Comparison of ENCODE assay signal across 8 mouse cellular contexts in the genomic region with DNA sequence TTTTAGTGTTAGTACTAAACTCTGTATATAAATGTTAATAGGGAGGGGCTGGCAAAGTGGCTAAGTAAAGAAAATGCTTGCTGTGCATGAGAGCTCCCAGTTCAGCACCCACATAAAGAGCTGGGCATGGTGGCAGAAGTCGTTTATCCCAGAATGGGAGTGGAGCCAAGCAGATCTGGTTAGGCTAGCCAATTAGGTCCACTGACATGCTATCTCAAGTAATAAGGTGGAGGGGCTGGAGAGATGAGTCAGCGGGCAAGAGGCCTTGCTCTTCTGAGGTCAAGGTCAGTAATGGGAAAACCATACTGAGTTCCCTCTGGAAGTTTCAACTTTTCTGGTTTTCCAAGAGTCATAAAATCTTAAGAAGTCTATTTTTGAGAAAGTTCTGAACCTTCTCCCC. TPM values are rescaled to one million over a fixed set of nuclear protein-coding genes. Genes with fewer than 3 reads are reported as not detected.
DNase-seq lines count a peak whose midpoint lies in the region; ATAC-seq and TF ChIP-seq lines count a peak whose summit lies in the region.

No protein-coding gene starts in this region.

- no peak overlapping the region for H3ac ChIP-seq in C2C12 (ENCODE audit: control insufficient read depth, insufficient read length, low read depth)

- ATAC-seq in forebrain, embryonic 13.5 days = no peak
- ATAC-seq in limb, embryonic 14.5 days (ENCODE audit: low FRiP score, low read depth) = no peak
- no peak for ATAC-seq in stomach, embryonic 16.5 days (ENCODE audit: insufficient read depth, low FRiP score)

- H3K79me2 ChIP-seq in C2C12 (ENCODE audit: control insufficient read depth, insufficient read depth) = peaks cover 88% of the 10 kb centered on the region

- WGBS in forebrain, embryonic 13.5 days = 69% methylated on average over 2 of the region's 2 CpGs
- 88% methylated on average over 2 of the region's 2 CpGs for WGBS in limb, embryonic 14.5 days
- 71% methylated on average over 2 of the region's 2 CpGs for WGBS in stomach, embryonic 16.5 days

- H3K36me3 ChIP-seq in C2C12 (ENCODE audit: control insufficient read depth, insufficient read depth) = peaks cover 52% of the 10 kb centered on the region
- H3K36me3 ChIP-seq in forebrain, embryonic 13.5 days (ENCODE audit: poor library complexity, severe bottlenecking) = peaks cover 40% of the 10 kb centered on the region
- peaks cover 38% of the 10 kb centered on the region for H3K36me3 ChIP-seq in limb, embryonic 14.5 days (ENCODE audit: control insufficient read depth, insufficient read depth, low read length)
- H3K36me3 ChIP-seq in stomach, embryonic 16.5 days (ENCODE audit: control insufficient read depth, insufficient read depth, low read length) = peaks cover 21% of the 10 kb centered on the region

- H3K79me3 ChIP-seq in C2C12 (ENCODE audit: low read depth) = peaks cover 57% of the 10 kb centered on the region

- TF ChIP-seq POLR2A in limb, embryonic 14.5 days (IDR thresholded peaks at IDR 0.05; ENCODE audit: borderline replicate concordance, extremely low read depth, insufficient read depth, insufficient read length) = no peak

- TF ChIP-seq CTCF in C2C12 (IDR thresholded peaks at IDR 0.05; ENCODE audit: control insufficient read depth, insufficient read depth, insufficient read length) = no peak

- no peaks in the 10 kb centered on the region for H3K9me3 ChIP-seq in forebrain, embryonic 13.5 days (replicated peaks)
- peaks cover 8% of the 10 kb centered on the region for H3K9me3 ChIP-seq in limb, embryonic 14.5 days (ENCODE audit: control insufficient read depth, low read length)
- H3K9me3 ChIP-seq in stomach, embryonic 16.5 days (replicated peaks; ENCODE audit: control insufficient read depth, low read length) = no peaks in the 10 kb centered on the region; the same call in 1 of the 2 replicates

- peaks cover 34% of the 10 kb centered on the region for H3K4me1 ChIP-seq in forebrain, embryonic 13.5 days
- peaks cover 20% of the 10 kb centered on the region for H3K4me1 ChIP-seq in limb, embryonic 14.5 days (ENCODE audit: control insufficient read depth, insufficient read depth, low read length)
- H3K4me1 ChIP-seq in stomach, embryonic 16.5 days (ENCODE audit: control insufficient read depth, insufficient read depth, low read length) = peaks cover 13% of the 10 kb centered on the region

- no peak overlapping the region for H3K27ac ChIP-seq in forebrain, embryonic 13.5 days
- no peak overlapping the region for H3K27ac ChIP-seq in limb, embryonic 14.5 days (replicated peaks; ENCODE audit: low read depth, low read length)
- peak overlapping the region; percentile 2; the same call in 1 of the 2 replicates for H3K27ac ChIP-seq in stomach, embryonic 16.5 days (ENCODE audit: low read length)

- peak overlapping the region; percentile 80 for H3K4me3 ChIP-seq in C2C12 (ENCODE audit: insufficient read depth, poor library complexity, severe bottlenecking)
- H3K4me3 ChIP-seq in forebrain, embryonic 13.5 days = peak overlapping the region; percentile 91
- H3K4me3 ChIP-seq in limb, embryonic 14.5 days (replicated peaks; ENCODE audit: low read length) = peak overlapping the region; percentile 96
- H3K4me3 ChIP-seq in stomach, embryonic 16.5 days (replicated peaks; ENCODE audit: low read length) = peak overlapping the region; percentile 69

- peak overlapping the region; percentile 93 for H3K4me2 ChIP-seq in forebrain, embryonic 13.5 days
- peak overlapping the region; percentile 66 for H3K4me2 ChIP-seq in limb, embryonic 14.5 days (replicated peaks; ENCODE audit: low read depth, low read length, severe bottlenecking)
- peak overlapping the region; percentile 87 for H3K4me2 ChIP-seq in stomach, embryonic 16.5 days (ENCODE audit: low read depth, low read length)

- DNase-seq in cerebellum, adult 9-10 months = peak; percentile 42
- no peak for DNase-seq in cerebellum, postnatal 25 days
- no peak for DNase-seq in limb, embryonic 14.5 days (ENCODE audit: low spot score)
- no peak for DNase-seq in spleen, adult 12 weeks (ENCODE audit: low spot score)
- DNase-seq in ovary, postnatal 14 days (ENCODE audit: low spot score) = no peak

- H3K27me3 ChIP-seq in C2C12 (ENCODE audit: control insufficient read depth, insufficient read depth, insufficient read length) = no peaks in the 10 kb centered on the region
- no peaks in the 10 kb centered on the region for H3K27me3 ChIP-seq in forebrain, embryonic 13.5 days
- H3K27me3 ChIP-seq in limb, embryonic 14.5 days (ENCODE audit: control insufficient read depth, insufficient read depth, low read length) = no peaks in the 10 kb centered on the region
- H3K27me3 ChIP-seq in stomach, embryonic 16.5 days (ENCODE audit: control insufficient read depth, insufficient read depth, low read length) = no peaks in the 10 kb centered on the region

- H3K9ac ChIP-seq in forebrain, embryonic 13.5 days = peak overlapping the region; percentile 93
- H3K9ac ChIP-seq in limb, embryonic 14.5 days (ENCODE audit: low read depth, low read length, severe bottlenecking) = peak overlapping the region; percentile 90
- H3K9ac ChIP-seq in stomach, embryonic 16.5 days (ENCODE audit: low read length) = peak overlapping the region; percentile 82

TF ChIP-seq in C2C12, 6 proteins besides CTCF, POLR2A, EP300 and RAD21:
- TF ChIP-seq FOSL1 (IDR thresholded peaks at IDR 0.05; ENCODE audit: insufficient read depth, low read length, poor library complexity, severe bottlenecking) = no peak
- no peak for TF ChIP-seq MAX (IDR thresholded peaks at IDR 0.05)
- no peak for TF ChIP-seq CEBPB (IDR thresholded peaks at IDR 0.05; ENCODE audit: low read depth)
- TF ChIP-seq USF1 (IDR thresholded peaks at IDR 0.05; ENCODE audit: low read depth) = no peak
- TF ChIP-seq MYOG (IDR thresholded peaks at IDR 0.05; ENCODE audit: control insufficient read depth, extremely low read depth, insufficient read length) = no peak
- no peak for TF ChIP-seq MYOD1 (IDR thresholded peaks at IDR 0.05; ENCODE audit: control insufficient read depth, insufficient read length, low read depth)

RNA-seq across cellular contexts. Expression of gene Coa5, which starts 1.0 kb away (rescaled TPM):
- 33.9 TPM for polyA plus RNA-seq in C2C12 (2012; fragmentation: generic; extraction: Trizol)
- polyA plus RNA-seq in forebrain, embryonic 13.5 days (2015; fragmentation: Nextera tagmentation; extraction: Ambion mirVana) = 44.2 and 50.4 TPM in 2 replicates
- 42.9 and 52.2 TPM in 2 replicates for polyA plus RNA-seq in limb, embryonic 14.5 days (2012; rRNA removed)
- 50.9 and 52.3 TPM in 2 replicates for polyA plus RNA-seq in limb, embryonic 14.5 days (2014; fragmentation: Nextera tagmentation; extraction: Ambion mirVana)
- 47.7 and 52.3 TPM in 2 replicates for polyA plus RNA-seq in stomach, embryonic 16.5 days (2015; fragmentation: Nextera tagmentation; extraction: Ambion mirVana)

RNA-seq across cellular contexts. Expression of gene Unc50, which starts 1.0 kb away (rescaled TPM):
- 38.5 TPM for polyA plus RNA-seq in C2C12 (2012; fragmentation: generic; extraction: Trizol)
- 120 and 131 TPM in 2 replicates for polyA plus RNA-seq in forebrain, embryonic 13.5 days (2015; fragmentation: Nextera tagmentation; extraction: Ambion mirVana)
- polyA plus RNA-seq in limb, embryonic 14.5 days (2012; rRNA removed) = 117 and 119 TPM in 2 replicates
- 145 and 151 TPM in 2 replicates for polyA plus RNA-seq in limb, embryonic 14.5 days (2014; fragmentation: Nextera tagmentation; extraction: Ambion mirVana)
- polyA plus RNA-seq in stomach, embryonic 16.5 days (2015; fragmentation: Nextera tagmentation; extraction: Ambion mirVana) = 123 and 131 TPM in 2 replicates
